Mouse (Mus musculus) heart, adult 2 months (tissue): Measurements from ENCODE around the gene Fam234b. TPM values are rescaled to one million over a fixed set of nuclear protein-coding genes. Genes with fewer than 3 reads are reported as not detected.

Experiments
- DNase-seq, 2 experiments: peaks; one replicate each; pipeline ENCODE4 v3.0.0; 2021
- H3K27ac ChIP-seq: fragments of 200-600 bp; 2 replicates; pipeline ENCODE4 v1.8.1; 2022
- H3K27me3 ChIP-seq: fragments of 200-500 bp; 2 replicates; pipeline ENCODE4 v1.6.1; 2012; ENCODE audit warnings: mild to moderate bottlenecking, low read length, inconsistent platforms, mixed read lengths; ENCODE audit not compliant: control insufficient read depth, insufficient read depth
- H3K36me3 ChIP-seq: fragments of 200-500 bp; 2 replicates; pipeline ENCODE4 v1.6.1; 2012; ENCODE audit warnings: low read length, inconsistent platforms; ENCODE audit not compliant: control insufficient read depth, insufficient read depth
- H3K4me1 ChIP-seq: fragments of 200-500 bp; 2 replicates; pipeline ENCODE4 v1.6.1; 2011; ENCODE audit warnings: low read length; ENCODE audit not compliant: control insufficient read depth, insufficient read depth
- H3K4me3 ChIP-seq: fragments of 200-600 bp; 2 replicates; pipeline ENCODE4 v1.8.1; 2022
- H3K79me2 ChIP-seq: fragments of 200-500 bp; replicated peaks from 2 replicates; pipeline ENCODE4 v1.6.1; 2012; ENCODE audit warnings: mild to moderate bottlenecking, inconsistent platforms, low read length, moderate library complexity, mixed read lengths; ENCODE audit not compliant: control insufficient read depth, insufficient read depth
- H3K9ac ChIP-seq: fragments of 200-500 bp; 2 replicates; pipeline ENCODE4 v1.6.1; 2012; ENCODE audit warnings: low read depth, mild to moderate bottlenecking, control low read depth, inconsistent platforms, low read length, mixed read lengths
- CTCF ChIP-seq: fragments of 200-600 bp; IDR thresholded peaks from 2 replicates; pipeline ENCODE4 v1.8.1; 2022; ENCODE audit warnings: antibody characterized with exemption, mild to moderate bottlenecking, moderate library complexity
- EP300 ChIP-seq: fragments of 200-500 bp; IDR thresholded peaks from 2 replicates; pipeline ENCODE4 v1.6.1; 2011; ENCODE audit warnings: low read depth, low read length, control low read depth; ENCODE audit not compliant: insufficient read depth
- POLR2A ChIP-seq: fragments of 200-500 bp; IDR thresholded peaks from 2 replicates; pipeline ENCODE4 v1.6.1; 2011; ENCODE audit warnings: mild to moderate bottlenecking, low read depth, low read length, control low read depth; ENCODE audit not compliant: insufficient read depth
- WGBS: fragments of 180-500 bp; shearing (Covaris S2); methylation state at CpG from one replicate; pipeline ENCODE4 v1.1.7; 2018; 5-methylcytosine and 5-hydroxymethylcytosine counted together
- intact Hi-C: fragments of 180-260 bp; cut with DNase I; formaldehyde crosslinking; loops from one replicate; pipeline ENCODE4 v1.15.1; 2025
- polyA plus RNA-seq: library from polyadenylated mRNA; depleted of rRNA; stranded (reverse); fragments of >200 nt; gene quantifications from 2 replicates; pipeline ENCODE4 v1.2.3, GENCODE M21; 2012
- total RNA-seq, 2 experiments: library from RNA; stranded (reverse); gene quantifications; 2 replicates each; pipeline ENCODE4 v1.2.3; 2021

Gene Fam234b
- total and polyA plus RNA-seq, 3 experiments = 5.8 to 9.5 (median 6.4) TPM

- no peaks in the 10 kb centered on the region for H3K27me3 ChIP-seq
- 90% methylated on average over 6 of the region's 6 CpGs for WGBS
- no peaks in the 10 kb centered on the region for H3K4me1 ChIP-seq
- H3K36me3 ChIP-seq = no peaks in the 10 kb centered on the region
- no peaks in the 10 kb centered on the region for H3K79me2 ChIP-seq
- no peak overlapping the region for H3K9ac ChIP-seq
- intact Hi-C loops = loop anchor here (5.0 kb wide), 1 partner anchor 68 kb away; no protein-coding TSS in a partner anchor
- DNase-seq = no peak
- H3K4me3 ChIP-seq = no peak overlapping the region
- TF ChIP-seq POLR2A (no peak), EP300 (no peak), CTCF (no peak)
- no peak overlapping the region for H3K27ac ChIP-seq
Observed at GRCm38 (mm10) chr6:135230586-135230985, 32.8 kb downstream of the Fam234b start.

- TF ChIP-seq POLR2A (no peak), CTCF (no peak), EP300 (no peak)
- Histone ChIP-seq H3K36me3 (no peaks in the 10 kb centered on the region), H3K27ac (no peak overlapping the region), H3K9ac (no peak overlapping the region), H3K4me1 (peaks cover 2% of the 10 kb centered on the region; the same call in 1 of the 2 replicates), H3K79me2 (no peaks in the 10 kb centered on the region), H3K4me3 (no peak overlapping the region), H3K27me3 (no peaks in the 10 kb centered on the region)
- intact Hi-C loops = loop anchor here (5.0 kb wide), 1 partner anchor 70 kb away; no protein-coding TSS in a partner anchor
- no peak for DNase-seq
- 71% methylated on average over 12 of the region's 12 CpGs for WGBS
Observed at GRCm38 (mm10) chr6:135232443-135233182, 34.8 kb downstream of the Fam234b start.

- H3K27ac ChIP-seq = no peak overlapping the region
- no peak for TF ChIP-seq POLR2A
- no peak for TF ChIP-seq EP300
- TF ChIP-seq CTCF = no peak
- DNase-seq = no peak
- H3K27me3 ChIP-seq = no peaks in the 10 kb centered on the region
- H3K9ac ChIP-seq = no peak overlapping the region
- intact Hi-C loops = loop anchor here (2.0 kb wide), 1 partner anchor 87 kb away; no protein-coding TSS in a partner anchor
- peaks cover 2% of the 10 kb centered on the region; the same call in 1 of the 2 replicates for H3K4me1 ChIP-seq
- no peaks in the 10 kb centered on the region for H3K79me2 ChIP-seq
- H3K4me3 ChIP-seq = no peak overlapping the region
- no peaks in the 10 kb centered on the region for H3K36me3 ChIP-seq
- WGBS = 77% methylated on average over 3 of the region's 3 CpGs
Observed at GRCm38 (mm10) chr6:135235742-135236141, 38.0 kb downstream of the Fam234b start.

GRCm38 (mm10) chr6:135236576-135236975 is 38.8 kb downstream of the Fam234b start:
- TF ChIP-seq POLR2A (no peak), EP300 (no peak), CTCF (peak; percentile 29)
- no peak for DNase-seq
- intact Hi-C loops = loop anchor here (2.0 kb wide), 1 partner anchor 88 kb away; no protein-coding TSS in a partner anchor
- H3K9ac ChIP-seq = no peak overlapping the region
- H3K79me2 ChIP-seq = no peaks in the 10 kb centered on the region
- H3K36me3 ChIP-seq = no peaks in the 10 kb centered on the region
- no peaks in the 10 kb centered on the region for H3K27me3 ChIP-seq
- H3K27ac ChIP-seq = no peak overlapping the region
- no peak overlapping the region for H3K4me3 ChIP-seq
- H3K4me1 ChIP-seq = peaks cover 2% of the 10 kb centered on the region; the same call in 1 of the 2 replicates
- WGBS = 91% methylated on average over 3 of the region's 3 CpGs

- intact Hi-C loops = loop anchor here (2.0 kb wide), 1 partner anchor 89 kb away; no protein-coding TSS in a partner anchor
- Histone ChIP-seq H3K27ac (no peak overlapping the region), H3K79me2 (no peaks in the 10 kb centered on the region), H3K27me3 (no peaks in the 10 kb centered on the region), H3K36me3 (no peaks in the 10 kb centered on the region), H3K4me3 (no peak overlapping the region), H3K4me1 (peaks cover 2% of the 10 kb centered on the region; the same call in 1 of the 2 replicates), H3K9ac (no peak overlapping the region)
- DNase-seq = peak; percentile 23 to 34
- WGBS = 40% methylated on average over 14 of the region's 14 CpGs
- TF ChIP-seq EP300 (no peak), POLR2A (no peak), CTCF (peak; percentile 48)
Observed at GRCm38 (mm10) chr6:135237326-135237725, 39.5 kb downstream of the Fam234b start.

GRCm38 (mm10) chr6:135238211-135238610 is 40.4 kb downstream of the Fam234b start:
- H3K4me1 ChIP-seq = peaks cover 2% of the 10 kb centered on the region; the same call in 1 of the 2 replicates
- no peak overlapping the region for H3K27ac ChIP-seq
- intact Hi-C loops = no loop called here
- no peak overlapping the region for H3K4me3 ChIP-seq
- no peak for DNase-seq
- 54% methylated on average over 4 of the region's 4 CpGs for WGBS
- H3K27me3 ChIP-seq = no peaks in the 10 kb centered on the region
- no peak overlapping the region for H3K9ac ChIP-seq
- TF ChIP-seq POLR2A (no peak), CTCF (no peak), EP300 (no peak)
- H3K36me3 ChIP-seq = no peaks in the 10 kb centered on the region
- H3K79me2 ChIP-seq = no peaks in the 10 kb centered on the region
